Mouse (Mus musculus): ENCODE data around the gene Pard6a. TPM values are rescaled to one million over a fixed set of nuclear protein-coding genes. Genes with fewer than 3 reads are reported as not detected.

Pard6a gene
- polyA plus RNA-seq, 2 experiments: 17.9 to 18.4 TPM

DNA sequence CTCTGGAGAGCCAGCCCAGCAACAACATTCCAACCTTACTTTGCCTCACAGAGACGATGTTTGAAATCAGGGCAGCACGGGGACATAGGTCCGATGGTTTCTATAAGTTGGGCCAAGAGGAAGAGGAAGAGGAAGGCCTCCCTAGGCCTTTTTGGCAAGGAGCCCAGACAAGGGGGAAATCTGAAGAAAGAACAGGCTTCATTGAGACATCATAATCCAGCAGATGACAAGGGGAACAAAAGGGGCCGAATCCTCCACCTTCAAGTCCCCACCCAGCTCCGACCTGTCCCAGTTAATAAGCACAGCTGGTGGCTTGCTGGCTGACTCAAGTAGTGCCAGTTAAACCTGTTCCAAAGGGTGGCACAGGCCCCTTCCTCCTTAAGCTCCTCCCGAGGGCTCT, 14.1 kb downstream of the Pard6a start:
- Histone ChIP-seq H3K9ac (ENCODE audit: low read depth, low read length, severe bottlenecking) (no peak overlapping the region), H3K36me3 (ENCODE audit: control insufficient read depth, insufficient read depth, low read length) (peaks cover 17% of the 10 kb centered on the region), H3K27ac (replicated peaks; ENCODE audit: low read depth, low read length) (no peak overlapping the region), H3K4me1 (ENCODE audit: control insufficient read depth, insufficient read depth, low read length) (no peaks in the 10 kb centered on the region), H3K9me3 (ENCODE audit: control insufficient read depth, low read length) (no peaks in the 10 kb centered on the region), H3K4me3 (replicated peaks; ENCODE audit: low read length) (no peak overlapping the region), H3K4me2 (replicated peaks; ENCODE audit: low read depth, low read length, severe bottlenecking) (no peak overlapping the region), H3K27me3 (ENCODE audit: control insufficient read depth, insufficient read depth, low read length) (no peaks in the 10 kb centered on the region)
- no peak for TF ChIP-seq POLR2A (IDR thresholded peaks at IDR 0.05; ENCODE audit: borderline replicate concordance, extremely low read depth, insufficient read depth, insufficient read length)
- ATAC-seq (ENCODE audit: low FRiP score, low read depth): no peak
- no peak for DNase-seq (ENCODE audit: low spot score)
- 67% methylated on average over 6 of the region's 6 CpGs for WGBS

DNA sequence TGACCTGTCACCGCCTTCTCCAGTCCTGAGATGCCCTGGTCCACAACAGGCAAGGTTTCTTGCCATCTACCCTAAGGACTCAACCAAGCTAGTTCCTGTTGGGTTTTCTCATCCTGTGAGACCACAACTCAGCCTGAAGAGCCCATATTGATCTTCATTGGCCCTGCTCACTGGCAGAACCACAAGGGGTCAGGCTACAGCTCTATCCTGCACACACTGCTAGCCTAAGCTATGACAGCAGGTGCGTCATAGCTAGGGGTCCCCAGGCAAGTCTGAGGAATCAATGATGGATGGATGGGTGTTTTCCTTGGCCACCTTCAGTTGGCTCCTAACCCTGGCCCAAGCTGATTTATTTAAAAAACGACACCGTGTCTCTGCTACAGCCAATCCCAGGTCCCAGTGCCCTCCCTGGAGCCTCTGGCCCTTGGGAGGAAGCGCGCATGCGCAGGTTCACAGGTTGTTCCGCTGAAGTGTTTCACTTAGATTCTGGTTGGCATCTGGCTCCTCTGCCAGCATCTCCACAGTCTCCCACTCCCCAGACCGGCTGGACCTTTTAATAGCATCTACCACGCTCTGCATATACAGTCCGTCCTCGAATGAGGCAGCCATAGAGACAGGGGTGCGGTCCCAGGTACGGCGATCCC, 15.5 kb downstream of the Pard6a start:
- no peaks in the 10 kb centered on the region for H3K9me3 ChIP-seq (ENCODE audit: control insufficient read depth, low read length)
- ATAC-seq (ENCODE audit: low FRiP score, low read depth): no peak
- 93% methylated on average over 15 of the region's 15 CpGs for WGBS
- H3K27ac ChIP-seq (replicated peaks; ENCODE audit: low read depth, low read length): no peak overlapping the region
- peaks cover 22% of the 10 kb centered on the region for H3K36me3 ChIP-seq (ENCODE audit: control insufficient read depth, insufficient read depth, low read length)
- no peak overlapping the region for H3K4me2 ChIP-seq (replicated peaks; ENCODE audit: low read depth, low read length, severe bottlenecking)
- no peak overlapping the region for H3K9ac ChIP-seq (ENCODE audit: low read depth, low read length, severe bottlenecking)
- no peak overlapping the region for H3K4me3 ChIP-seq (replicated peaks; ENCODE audit: low read length)
- H3K4me1 ChIP-seq (ENCODE audit: control insufficient read depth, insufficient read depth, low read length): no peaks in the 10 kb centered on the region
- DNase-seq (ENCODE audit: low spot score): no peak
- H3K27me3 ChIP-seq (ENCODE audit: control insufficient read depth, insufficient read depth, low read length): no peaks in the 10 kb centered on the region
- TF ChIP-seq POLR2A (IDR thresholded peaks at IDR 0.05; ENCODE audit: borderline replicate concordance, extremely low read depth, insufficient read depth, insufficient read length): no peak

DNA sequence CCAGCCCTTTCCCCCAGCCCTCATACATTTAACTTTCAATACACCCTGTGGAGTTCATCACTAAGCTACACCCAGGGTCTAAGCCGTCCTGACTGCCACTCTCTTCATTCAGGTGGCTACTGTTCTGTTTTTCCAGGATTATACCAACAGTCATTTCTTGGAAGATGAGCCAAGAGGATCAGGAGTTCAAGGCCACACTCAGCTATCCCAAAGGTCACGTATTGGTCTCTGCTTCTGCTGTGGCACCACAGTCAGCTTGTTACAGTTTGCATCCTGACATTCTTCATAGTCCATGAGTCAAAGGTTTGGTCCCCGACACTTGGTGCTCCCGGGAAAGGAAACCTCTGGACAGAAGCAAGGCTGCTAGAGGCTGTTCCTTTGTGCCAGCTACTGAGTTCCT, 18.7 kb downstream of the Pard6a start:
- Histone ChIP-seq H3K9me3 (ENCODE audit: control insufficient read depth, low read length) (no peaks in the 10 kb centered on the region), H3K27ac (replicated peaks; ENCODE audit: low read depth, low read length) (no peak overlapping the region), H3K4me2 (replicated peaks; ENCODE audit: low read depth, low read length, severe bottlenecking) (no peak overlapping the region), H3K4me1 (ENCODE audit: control insufficient read depth, insufficient read depth, low read length) (no peaks in the 10 kb centered on the region), H3K27me3 (ENCODE audit: control insufficient read depth, insufficient read depth, low read length) (no peaks in the 10 kb centered on the region), H3K4me3 (replicated peaks; ENCODE audit: low read length) (no peak overlapping the region), H3K9ac (ENCODE audit: low read depth, low read length, severe bottlenecking) (no peak overlapping the region), H3K36me3 (ENCODE audit: control insufficient read depth, insufficient read depth, low read length) (peaks cover 34% of the 10 kb centered on the region)
- 90% methylated on average over 4 of the region's 4 CpGs for WGBS
- no peak for ATAC-seq (ENCODE audit: low FRiP score, low read depth)
- no peak for TF ChIP-seq POLR2A (IDR thresholded peaks at IDR 0.05; ENCODE audit: borderline replicate concordance, extremely low read depth, insufficient read depth, insufficient read length)
- DNase-seq (ENCODE audit: low spot score): no peak

DNA sequence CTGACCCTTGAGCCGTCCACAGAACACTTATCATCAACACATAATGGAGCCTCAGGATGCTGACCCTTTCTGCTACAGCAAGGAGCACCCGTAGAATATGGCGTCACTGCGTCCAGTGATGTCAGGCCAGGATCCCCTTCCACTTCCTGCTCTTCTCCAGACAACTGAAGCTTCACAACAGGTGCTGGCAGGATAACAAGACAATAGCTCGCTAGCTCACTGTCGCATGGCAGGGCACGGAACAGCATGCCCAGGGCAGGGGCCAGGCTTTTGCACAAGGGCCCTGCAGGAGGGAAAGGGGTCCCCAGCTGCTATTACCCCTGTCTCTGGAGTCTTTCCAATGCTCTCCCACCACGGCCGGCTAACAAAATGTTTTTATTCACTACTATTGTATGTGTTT, 21.9 kb downstream of the Pard6a start:
- no peak overlapping the region for H3K4me2 ChIP-seq (replicated peaks; ENCODE audit: low read depth, low read length, severe bottlenecking)
- H3K9me3 ChIP-seq (ENCODE audit: control insufficient read depth, low read length): no peaks in the 10 kb centered on the region
- TF ChIP-seq POLR2A (IDR thresholded peaks at IDR 0.05; ENCODE audit: borderline replicate concordance, extremely low read depth, insufficient read depth, insufficient read length): no peak
- H3K36me3 ChIP-seq (ENCODE audit: control insufficient read depth, insufficient read depth, low read length): peaks cover 39% of the 10 kb centered on the region
- no peak overlapping the region for H3K27ac ChIP-seq (replicated peaks; ENCODE audit: low read depth, low read length)
- ATAC-seq (ENCODE audit: low FRiP score, low read depth) (no peak), DNase-seq (ENCODE audit: low spot score) (no peak)
- H3K9ac ChIP-seq (ENCODE audit: low read depth, low read length, severe bottlenecking): no peak overlapping the region
- WGBS: 97% methylated on average over 9 of the region's 9 CpGs
- H3K4me3 ChIP-seq (replicated peaks; ENCODE audit: low read length): no peak overlapping the region
- H3K27me3 ChIP-seq (ENCODE audit: control insufficient read depth, insufficient read depth, low read length): no peaks in the 10 kb centered on the region
- no peaks in the 10 kb centered on the region for H3K4me1 ChIP-seq (ENCODE audit: control insufficient read depth, insufficient read depth, low read length)

DNA sequence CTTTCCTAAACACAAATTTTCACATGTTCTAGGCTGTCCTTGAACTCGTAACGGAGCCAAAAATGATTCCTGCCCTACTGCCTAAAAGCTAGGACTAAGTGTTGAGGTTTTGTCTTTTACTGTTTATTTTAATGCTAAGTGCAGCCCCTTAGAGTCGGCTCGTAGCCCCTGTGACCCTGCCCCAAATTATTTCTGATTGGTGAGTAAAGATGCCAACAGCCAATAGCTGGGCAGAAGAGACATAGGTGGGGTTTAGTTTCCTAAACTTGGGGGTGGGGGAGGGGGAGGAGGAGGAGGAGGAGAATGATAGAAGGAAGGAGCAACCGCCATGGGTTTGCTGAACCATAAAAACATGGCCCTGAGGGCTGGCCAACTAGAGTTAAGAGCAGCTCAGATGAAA, 24.8 kb downstream of the Pard6a start:
- Histone ChIP-seq H3K27me3 (ENCODE audit: control insufficient read depth, insufficient read depth, low read length) (no peaks in the 10 kb centered on the region), H3K36me3 (ENCODE audit: control insufficient read depth, insufficient read depth, low read length) (peaks cover 37% of the 10 kb centered on the region), H3K4me3 (replicated peaks; ENCODE audit: low read length) (no peak overlapping the region), H3K4me2 (replicated peaks; ENCODE audit: low read depth, low read length, severe bottlenecking) (no peak overlapping the region), H3K9me3 (ENCODE audit: control insufficient read depth, low read length) (no peaks in the 10 kb centered on the region), H3K4me1 (ENCODE audit: control insufficient read depth, insufficient read depth, low read length) (no peaks in the 10 kb centered on the region), H3K27ac (replicated peaks; ENCODE audit: low read depth, low read length) (no peak overlapping the region), H3K9ac (ENCODE audit: low read depth, low read length, severe bottlenecking) (no peak overlapping the region)
- DNase-seq (ENCODE audit: low spot score) (no peak), ATAC-seq (ENCODE audit: low FRiP score, low read depth) (no peak)
- WGBS: 73% methylated on average over 5 of the region's 5 CpGs
- no peak for TF ChIP-seq POLR2A (IDR thresholded peaks at IDR 0.05; ENCODE audit: borderline replicate concordance, extremely low read depth, insufficient read depth, insufficient read length)
